ENCODE assay signal across 19 mouse cellular contexts in genomic region chr9:121574380-121574779, GRCm38 (mm10).
"Had no signal": no experiment of that assay in that cellular context is flagged by ENCODE, and none has a peak within 500 bp of the region (broad histone marks: within the 10 kb centered on the region; RNA-seq: fewer than 3 reads in every experiment).

No protein-coding gene starts in this region.

- H3K9ac ChIP-seq: lung, embryonic 14.5 days; midbrain, embryonic 12.5 days; neural tube, embryonic 13.5 days; neural tube, embryonic 15.5 days had no signal

- H3K27ac ChIP-seq: midbrain, embryonic 10.5 days; midbrain, embryonic 12.5 days had no signal

- H3K4me2 ChIP-seq: lung, embryonic 14.5 days; midbrain, embryonic 12.5 days; neural tube, embryonic 13.5 days; neural tube, embryonic 15.5 days had no signal

- DNase-seq: lung, adult 18-20 months; lung, embryonic 14.5 days; lung, postnatal 10 days; lung, postnatal 4 days; midbrain, embryonic 14.5 days; retina, postnatal 1 day; right cerebral cortex, adult 18-20 months; right cerebral cortex, postnatal 25 days; right cerebral cortex, postnatal 4 days; spleen, adult 18-20 months; thymus, adult 18-20 months; thymus, postnatal 14 days; thymus, postnatal 36 days had no signal

- ATAC-seq: midbrain, embryonic 16.5 days had no signal

- H3K4me3 ChIP-seq: midbrain, embryonic 10.5 days; midbrain, embryonic 12.5 days; myocyte; neural tube, embryonic 13.5 days; neural tube, embryonic 15.5 days had no signal

- H3K4me1 ChIP-seq: midbrain, embryonic 12.5 days; neural tube, embryonic 13.5 days; neural tube, embryonic 15.5 days had no signal

- H3K9me3 ChIP-seq: midbrain, embryonic 12.5 days; neural tube, embryonic 15.5 days had no signal

- H3K36me3 ChIP-seq: midbrain, embryonic 10.5 days; midbrain, embryonic 12.5 days; neural tube, embryonic 13.5 days; neural tube, embryonic 15.5 days had no signal

- H3K27me3 ChIP-seq: midbrain, embryonic 12.5 days; neural tube, embryonic 13.5 days; neural tube, embryonic 15.5 days had no signal
